Mouse (Mus musculus): ENCODE results near the gene Megf6. TPM values are rescaled to one million over a fixed set of nuclear protein-coding genes. Genes with fewer than 3 reads are reported as not detected.

The Megf6 gene
- total RNA-seq, 1 experiment = 5.6 TPM

- Histone ChIP-seq H3K9me3 (ENCODE audit: control insufficient read depth, insufficient read depth, low read depth, low read length) (no peaks in the 10 kb centered on the region), H3K27ac (ENCODE audit: insufficient read depth, low read depth, low read length, poor library complexity, severe bottlenecking) (no peak overlapping the region), H3K36me3 (ENCODE audit: control insufficient read depth, insufficient read depth, low read length, poor library complexity, severe bottlenecking) (no peaks in the 10 kb centered on the region), H3K4me1 (ENCODE audit: control insufficient read depth in 2 of 2, insufficient read depth in 2 of 2, low read length in 2 of 2, poor library complexity in 1 of 2) (peaks cover 0 to 15% of the 10 kb centered on the region in 2 experiments; a peak in 1 of 4 replicates), H3K9ac (ENCODE audit: insufficient read depth, low read depth, low read length, poor library complexity, severe bottlenecking) (no peak overlapping the region), H3K4me3 (ENCODE audit: insufficient read depth in 1 of 2, low read depth in 1 of 2, low read length in 2 of 2, poor library complexity in 1 of 2, severe bottlenecking in 1 of 2) (no peak overlapping the region)
- TF ChIP-seq MAFK (IDR thresholded peaks at IDR 0.05; ENCODE audit: insufficient read depth, low read depth, low read length) = no peak
- TF ChIP-seq ZNF384 (IDR thresholded peaks at IDR 0.05; ENCODE audit: low read depth, low read length) = no peak
- no peak for TF ChIP-seq HCFC1 (IDR thresholded peaks at IDR 0.05; ENCODE audit: borderline replicate concordance, insufficient read depth, low read length)
- no peak for TF ChIP-seq CHD2 (IDR thresholded peaks at IDR 0.05; ENCODE audit: low read depth, low read length)
- TF ChIP-seq ZC3H11A (IDR thresholded peaks at IDR 0.05; ENCODE audit: borderline replicate concordance, low read depth, low read length) = no peak
- in situ Hi-C loops (cut with MboI; ENCODE audit: low sequenced_read_pairs in 2 of 2, unreplicated experiment in 2 of 2) = loop anchor here in 1 of 2 experiments (5.0 kb wide), 1 partner anchor 47 kb away; the partner anchor contains the start of gene Tprgl
- DNase-seq (ENCODE audit: low read depth, low spot score) = no peak
Observed at GRCm38 (mm10) chr4:154209054-154209453, 38.5 kb downstream of the Megf6 start.

GRCm38 (mm10) chr4:154209825-154210224, 39.3 kb downstream of the Megf6 start:
- H3K9ac ChIP-seq (ENCODE audit: insufficient read depth, low read depth, low read length, poor library complexity, severe bottlenecking) = no peak overlapping the region
- no peak overlapping the region for H3K4me3 ChIP-seq (ENCODE audit: insufficient read depth in 1 of 2, low read depth in 1 of 2, low read length in 2 of 2, poor library complexity in 1 of 2, severe bottlenecking in 1 of 2)
- no peak overlapping the region for H3K27ac ChIP-seq (ENCODE audit: insufficient read depth, low read depth, low read length, poor library complexity, severe bottlenecking)
- DNase-seq (ENCODE audit: low read depth, low spot score) = peak; percentile 26
- no peak for TF ChIP-seq ZNF384 (IDR thresholded peaks at IDR 0.05; ENCODE audit: low read depth, low read length)
- TF ChIP-seq ZC3H11A (IDR thresholded peaks at IDR 0.05; ENCODE audit: borderline replicate concordance, low read depth, low read length) = no peak
- no peak for TF ChIP-seq MAFK (IDR thresholded peaks at IDR 0.05; ENCODE audit: insufficient read depth, low read depth, low read length)
- TF ChIP-seq HCFC1 (IDR thresholded peaks at IDR 0.05; ENCODE audit: borderline replicate concordance, insufficient read depth, low read length) = no peak
- TF ChIP-seq CHD2 (IDR thresholded peaks at IDR 0.05; ENCODE audit: low read depth, low read length) = no peak
- in situ Hi-C loops (cut with MboI; ENCODE audit: low sequenced_read_pairs in 2 of 2, unreplicated experiment in 2 of 2) = loop anchor here in 1 of 2 experiments (5.0 kb wide), 1 partner anchor 48 kb away; the partner anchor contains the start of gene Tprgl
- H3K4me1 ChIP-seq (ENCODE audit: control insufficient read depth in 2 of 2, insufficient read depth in 2 of 2, low read length in 2 of 2, poor library complexity in 1 of 2) = peaks cover 0 to 15% of the 10 kb centered on the region in 2 experiments; a peak in 1 of 4 replicates
- H3K9me3 ChIP-seq (ENCODE audit: control insufficient read depth, insufficient read depth, low read depth, low read length) = no peaks in the 10 kb centered on the region
- no peaks in the 10 kb centered on the region for H3K36me3 ChIP-seq (ENCODE audit: control insufficient read depth, insufficient read depth, low read length, poor library complexity, severe bottlenecking)

GRCm38 (mm10) chr4:154211459-154211858, 40.9 kb downstream of the Megf6 start:
- Histone ChIP-seq H3K4me1 (ENCODE audit: control insufficient read depth in 2 of 2, insufficient read depth in 2 of 2, low read length in 2 of 2, poor library complexity in 1 of 2) (peaks cover 0 to 15% of the 10 kb centered on the region in 2 experiments; a peak in 1 of 4 replicates), H3K27ac (ENCODE audit: insufficient read depth, low read depth, low read length, poor library complexity, severe bottlenecking) (no peak overlapping the region), H3K9me3 (ENCODE audit: control insufficient read depth, insufficient read depth, low read depth, low read length) (no peaks in the 10 kb centered on the region), H3K4me3 (ENCODE audit: insufficient read depth in 1 of 2, low read depth in 1 of 2, low read length in 2 of 2, poor library complexity in 1 of 2, severe bottlenecking in 1 of 2) (no peak overlapping the region), H3K9ac (ENCODE audit: insufficient read depth, low read depth, low read length, poor library complexity, severe bottlenecking) (no peak overlapping the region), H3K36me3 (ENCODE audit: control insufficient read depth, insufficient read depth, low read length, poor library complexity, severe bottlenecking) (no peaks in the 10 kb centered on the region)
- TF ChIP-seq ZNF384 (IDR thresholded peaks at IDR 0.05; ENCODE audit: low read depth, low read length) (no peak), ZC3H11A (IDR thresholded peaks at IDR 0.05; ENCODE audit: borderline replicate concordance, low read depth, low read length) (no peak), HCFC1 (IDR thresholded peaks at IDR 0.05; ENCODE audit: borderline replicate concordance, insufficient read depth, low read length) (no peak), CHD2 (IDR thresholded peaks at IDR 0.05; ENCODE audit: low read depth, low read length) (no peak), MAFK (IDR thresholded peaks at IDR 0.05; ENCODE audit: insufficient read depth, low read depth, low read length) (no peak)
- in situ Hi-C loops (cut with MboI; ENCODE audit: low sequenced_read_pairs in 2 of 2, unreplicated experiment in 2 of 2) = no loop called here
- DNase-seq (ENCODE audit: low read depth, low spot score) = no peak

GRCm38 (mm10) chr4:154213586-154213985, 43.1 kb downstream of the Megf6 start:
- no peaks in the 10 kb centered on the region for H3K36me3 ChIP-seq (ENCODE audit: control insufficient read depth, insufficient read depth, low read length, poor library complexity, severe bottlenecking)
- H3K4me1 ChIP-seq (ENCODE audit: control insufficient read depth in 2 of 2, insufficient read depth in 2 of 2, low read length in 2 of 2, poor library complexity in 1 of 2) = peaks cover 0 to 15% of the 10 kb centered on the region in 2 experiments; a peak in 1 of 4 replicates
- TF ChIP-seq MAFK (IDR thresholded peaks at IDR 0.05; ENCODE audit: insufficient read depth, low read depth, low read length) (no peak), ZC3H11A (IDR thresholded peaks at IDR 0.05; ENCODE audit: borderline replicate concordance, low read depth, low read length) (no peak), HCFC1 (IDR thresholded peaks at IDR 0.05; ENCODE audit: borderline replicate concordance, insufficient read depth, low read length) (no peak), CHD2 (IDR thresholded peaks at IDR 0.05; ENCODE audit: low read depth, low read length) (no peak), ZNF384 (IDR thresholded peaks at IDR 0.05; ENCODE audit: low read depth, low read length) (no peak)
- H3K4me3 ChIP-seq (ENCODE audit: insufficient read depth in 1 of 2, low read depth in 1 of 2, low read length in 2 of 2, poor library complexity in 1 of 2, severe bottlenecking in 1 of 2) = no peak overlapping the region
- no peak for DNase-seq (ENCODE audit: low read depth, low spot score)
- no peak overlapping the region for H3K9ac ChIP-seq (ENCODE audit: insufficient read depth, low read depth, low read length, poor library complexity, severe bottlenecking)
- no peak overlapping the region for H3K27ac ChIP-seq (ENCODE audit: insufficient read depth, low read depth, low read length, poor library complexity, severe bottlenecking)
- no peaks in the 10 kb centered on the region for H3K9me3 ChIP-seq (ENCODE audit: control insufficient read depth, insufficient read depth, low read depth, low read length)
- in situ Hi-C loops (cut with MboI; ENCODE audit: low sequenced_read_pairs in 2 of 2, unreplicated experiment in 2 of 2) = no loop called here
